Mouse (Mus musculus): ENCODE results near the gene Sik2. TPM values are rescaled to one million over a fixed set of nuclear protein-coding genes. Genes with fewer than 3 reads are reported as not detected.

Gene Sik2
- polyA plus RNA-seq, 1 experiment from 2014 or later: 19.7 TPM

- 74% methylated on average over 7 of the region's 7 CpGs for WGBS
- Histone ChIP-seq H3K9me3 (ENCODE audit: control insufficient read depth, low read length) (no peaks in the 10 kb centered on the region), H3K4me2 (ENCODE audit: low read depth, low read length) (no peak overlapping the region), H3K4me1 (replicated peaks; ENCODE audit: control insufficient read depth, insufficient read depth, low read length) (no peaks in the 10 kb centered on the region), H3K27ac (ENCODE audit: low read length) (no peak overlapping the region), H3K9ac (ENCODE audit: low read length) (no peak overlapping the region), H3K27me3 (ENCODE audit: control insufficient read depth, insufficient read depth, low read depth, low read length) (no peaks in the 10 kb centered on the region), H3K4me3 (ENCODE audit: low read length) (no peak overlapping the region), H3K36me3 (ENCODE audit: control insufficient read depth, insufficient read depth, low read length) (peaks cover 4% of the 10 kb centered on the region; the same call in 1 of the 2 replicates)
- no peak for ATAC-seq (ENCODE audit: low read depth)
These were observed 96.9 kb downstream of the Sik2 start for GRCm38 (mm10) chr9:50911861-50912515.

- Histone ChIP-seq H3K9me3 (ENCODE audit: control insufficient read depth, low read length) (no peaks in the 10 kb centered on the region), H3K4me3 (ENCODE audit: low read length) (no peak overlapping the region), H3K36me3 (ENCODE audit: control insufficient read depth, insufficient read depth, low read length) (no peaks in the 10 kb centered on the region), H3K27me3 (ENCODE audit: control insufficient read depth, insufficient read depth, low read depth, low read length) (no peaks in the 10 kb centered on the region), H3K4me2 (ENCODE audit: low read depth, low read length) (no peak overlapping the region), H3K27ac (ENCODE audit: low read length) (no peak overlapping the region), H3K9ac (ENCODE audit: low read length) (no peak overlapping the region), H3K4me1 (replicated peaks; ENCODE audit: control insufficient read depth, insufficient read depth, low read length) (no peaks in the 10 kb centered on the region)
- WGBS: 67% methylated on average over 3 of the region's 3 CpGs
- ATAC-seq (ENCODE audit: low read depth): no peak
These were observed 103.6 kb downstream of the Sik2 start for GRCm38 (mm10) chr9:50905321-50905720.

GRCm38 (mm10) chr9:50904196-50904847 lies 104.6 kb downstream of the Sik2 start:
- Histone ChIP-seq H3K4me2 (ENCODE audit: low read depth, low read length) (no peak overlapping the region), H3K27ac (ENCODE audit: low read length) (no peak overlapping the region), H3K27me3 (ENCODE audit: control insufficient read depth, insufficient read depth, low read depth, low read length) (no peaks in the 10 kb centered on the region), H3K9me3 (ENCODE audit: control insufficient read depth, low read length) (no peaks in the 10 kb centered on the region), H3K36me3 (ENCODE audit: control insufficient read depth, insufficient read depth, low read length) (no peaks in the 10 kb centered on the region), H3K4me3 (ENCODE audit: low read length) (no peak overlapping the region), H3K9ac (ENCODE audit: low read length) (no peak overlapping the region), H3K4me1 (replicated peaks; ENCODE audit: control insufficient read depth, insufficient read depth, low read length) (no peaks in the 10 kb centered on the region)
- ATAC-seq (ENCODE audit: low read depth): no peak
- 79% methylated on average over 6 of the region's 6 CpGs for WGBS

- Histone ChIP-seq H3K4me2 (ENCODE audit: low read depth, low read length) (no peak overlapping the region), H3K9ac (ENCODE audit: low read length) (no peak overlapping the region), H3K9me3 (ENCODE audit: control insufficient read depth, low read length) (no peaks in the 10 kb centered on the region), H3K4me3 (ENCODE audit: low read length) (no peak overlapping the region), H3K4me1 (replicated peaks; ENCODE audit: control insufficient read depth, insufficient read depth, low read length) (no peaks in the 10 kb centered on the region), H3K27me3 (ENCODE audit: control insufficient read depth, insufficient read depth, low read depth, low read length) (no peaks in the 10 kb centered on the region), H3K27ac (ENCODE audit: low read length) (no peak overlapping the region), H3K36me3 (ENCODE audit: control insufficient read depth, insufficient read depth, low read length) (peaks cover 14% of the 10 kb centered on the region; the same call in 1 of the 2 replicates)
- WGBS: 67% methylated on average over 7 of the region's 7 CpGs
- peak; percentile 70; the same call in 1 of the 2 replicates for ATAC-seq (ENCODE audit: low read depth)
These were observed 108.6 kb downstream of the Sik2 start for GRCm38 (mm10) chr9:50900026-50900920.

GRCm38 (mm10) chr9:50893665-50894064 lies 115.2 kb downstream of the Sik2 start:
- Histone ChIP-seq H3K4me2 (ENCODE audit: low read depth, low read length) (no peak overlapping the region), H3K36me3 (ENCODE audit: control insufficient read depth, insufficient read depth, low read length) (peaks cover 16% of the 10 kb centered on the region; the same call in 1 of the 2 replicates), H3K27me3 (ENCODE audit: control insufficient read depth, insufficient read depth, low read depth, low read length) (no peaks in the 10 kb centered on the region), H3K9me3 (ENCODE audit: control insufficient read depth, low read length) (no peaks in the 10 kb centered on the region), H3K9ac (ENCODE audit: low read length) (no peak overlapping the region), H3K27ac (ENCODE audit: low read length) (no peak overlapping the region), H3K4me1 (replicated peaks; ENCODE audit: control insufficient read depth, insufficient read depth, low read length) (peaks cover 4% of the 10 kb centered on the region; the same call in 1 of the 2 replicates), H3K4me3 (ENCODE audit: low read length) (no peak overlapping the region)
- ATAC-seq (ENCODE audit: low read depth): peak; percentile 60
- 74% methylated on average over 4 of the region's 4 CpGs for WGBS

GRCm38 (mm10) chr9:50890494-50891090 lies 118.3 kb downstream of the Sik2 start:
- Histone ChIP-seq H3K27me3 (ENCODE audit: control insufficient read depth, insufficient read depth, low read depth, low read length) (no peaks in the 10 kb centered on the region), H3K4me1 (replicated peaks; ENCODE audit: control insufficient read depth, insufficient read depth, low read length) (peaks cover 26% of the 10 kb centered on the region), H3K4me2 (ENCODE audit: low read depth, low read length) (no peak overlapping the region), H3K9me3 (ENCODE audit: control insufficient read depth, low read length) (no peaks in the 10 kb centered on the region), H3K4me3 (ENCODE audit: low read length) (no peak overlapping the region), H3K36me3 (ENCODE audit: control insufficient read depth, insufficient read depth, low read length) (peaks cover 2% of the 10 kb centered on the region; the same call in 1 of the 2 replicates), H3K27ac (ENCODE audit: low read length) (no peak overlapping the region), H3K9ac (ENCODE audit: low read length) (no peak overlapping the region)
- WGBS: 68% methylated on average over 3 of the region's 3 CpGs
- ATAC-seq (ENCODE audit: low read depth): no peak

- Histone ChIP-seq H3K27me3 (ENCODE audit: control insufficient read depth, insufficient read depth, low read depth, low read length) (no peaks in the 10 kb centered on the region), H3K36me3 (ENCODE audit: control insufficient read depth, insufficient read depth, low read length) (no peaks in the 10 kb centered on the region; the same call in 1 of the 2 replicates), H3K9me3 (ENCODE audit: control insufficient read depth, low read length) (no peaks in the 10 kb centered on the region), H3K9ac (ENCODE audit: low read length) (no peak overlapping the region), H3K27ac (ENCODE audit: low read length) (no peak overlapping the region), H3K4me3 (ENCODE audit: low read length) (no peak overlapping the region), H3K4me1 (replicated peaks; ENCODE audit: control insufficient read depth, insufficient read depth, low read length) (peaks cover 30% of the 10 kb centered on the region), H3K4me2 (ENCODE audit: low read depth, low read length) (no peak overlapping the region)
- no peak for ATAC-seq (ENCODE audit: low read depth)
- 73% methylated on average over 4 of the region's 4 CpGs for WGBS
These were observed 118.9 kb downstream of the Sik2 start for GRCm38 (mm10) chr9:50889964-50890363.

GRCm38 (mm10) chr9:50889211-50889610 lies 119.7 kb downstream of the Sik2 start:
- H3K9me3 ChIP-seq (ENCODE audit: control insufficient read depth, low read length): no peaks in the 10 kb centered on the region
- no peak for ATAC-seq (ENCODE audit: low read depth)
- no peak overlapping the region for H3K4me2 ChIP-seq (ENCODE audit: low read depth, low read length)
- H3K9ac ChIP-seq (ENCODE audit: low read length): no peak overlapping the region
- H3K36me3 ChIP-seq (ENCODE audit: control insufficient read depth, insufficient read depth, low read length): no peaks in the 10 kb centered on the region; the same call in 1 of the 2 replicates
- no peak overlapping the region for H3K27ac ChIP-seq (ENCODE audit: low read length)
- H3K4me3 ChIP-seq (ENCODE audit: low read length): no peak overlapping the region
- 51% methylated on average over 6 of the region's 6 CpGs for WGBS
- peaks cover 37% of the 10 kb centered on the region for H3K4me1 ChIP-seq (replicated peaks; ENCODE audit: control insufficient read depth, insufficient read depth, low read length)
- H3K27me3 ChIP-seq (ENCODE audit: control insufficient read depth, insufficient read depth, low read depth, low read length): no peaks in the 10 kb centered on the region

Data from lung, embryonic 16.5 days (tissue).